Mouse (Mus musculus) right cerebral cortex, adult 2 months (tissue): ENCODE results near the gene Rprd2.
"Not testable (repeated sequence)": the region's sequence is repeated elsewhere in the genome, so short reads cannot be mapped to it uniquely, and the experiment has no call there.

Experiments
- DNase-seq, 2 experiments: peaks; one replicate each; pipeline ENCODE4 v3.0.0; 2021 to 2022; ENCODE audit warnings: low spot score in 2 of 2

Rprd2 gene

GRCm38 (mm10) chr3:95818026-95818511 is 594 bp downstream of the Rprd2 start:
- peak; percentile 28 to 43 for DNase-seq

DNA sequence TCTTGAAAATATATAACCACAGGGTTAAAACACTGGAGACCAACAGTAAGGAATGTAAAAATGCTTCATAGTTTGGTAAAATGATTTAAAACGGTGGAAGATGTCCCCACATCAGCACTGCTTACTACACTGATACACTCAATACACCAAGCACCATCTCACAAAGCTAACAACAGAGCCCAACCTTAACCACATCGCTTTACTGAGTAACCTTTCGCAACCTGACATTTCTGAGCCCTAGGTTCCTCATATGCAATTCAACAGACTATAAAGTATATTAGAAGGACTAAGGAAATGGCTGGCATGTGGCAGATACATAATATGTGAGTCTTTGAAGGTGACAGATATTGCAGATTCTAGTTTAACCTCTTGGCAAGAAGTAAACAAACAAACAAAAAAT is 2.0 kb downstream of the Rprd2 start:
- no peak for DNase-seq

DNA sequence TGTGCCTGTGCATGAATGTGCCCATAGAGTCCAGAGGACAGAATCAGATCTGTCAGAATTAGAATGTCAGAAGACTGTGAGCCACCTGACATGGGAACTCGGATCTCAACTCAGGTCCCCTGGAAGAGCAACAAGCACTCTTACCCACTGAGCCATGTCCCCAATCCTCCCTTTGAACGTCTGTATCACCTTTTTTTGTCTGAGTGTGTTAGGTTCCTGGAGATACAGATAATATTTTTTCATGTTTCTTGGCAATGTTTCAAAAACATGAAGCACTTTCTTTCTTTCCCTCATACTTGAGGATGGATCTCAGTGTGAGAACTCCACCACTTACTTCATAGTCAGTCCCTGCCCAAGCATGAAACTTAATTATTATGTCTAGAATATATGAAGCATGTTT is 10.3 kb downstream of the Rprd2 start:
- no peak for DNase-seq

GRCm38 (mm10) chr3:95807630-95808029 is 11.0 kb downstream of the Rprd2 start:
- not testable (repeated sequence) for DNase-seq

DNA sequence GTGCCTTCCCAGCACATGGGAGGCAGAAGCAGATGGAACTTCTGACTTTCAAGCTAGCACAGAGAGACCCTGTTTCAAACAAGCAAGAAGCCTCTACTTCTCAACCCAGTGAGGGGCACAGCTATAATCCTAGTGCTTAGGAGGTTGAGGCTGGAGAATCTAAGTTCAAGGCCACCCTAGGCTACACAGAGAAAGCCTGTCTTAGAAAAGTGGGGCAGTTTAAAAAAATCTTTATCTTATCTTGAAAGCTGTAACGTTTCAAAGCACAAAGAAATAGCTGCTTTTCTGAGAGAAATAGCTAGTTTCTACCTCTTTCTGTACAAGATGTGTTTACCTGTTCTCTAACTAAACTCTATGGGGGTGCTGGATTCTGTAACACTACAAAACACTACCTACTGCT is 12.0 kb downstream of the Rprd2 start:
- no peak for DNase-seq

DNA sequence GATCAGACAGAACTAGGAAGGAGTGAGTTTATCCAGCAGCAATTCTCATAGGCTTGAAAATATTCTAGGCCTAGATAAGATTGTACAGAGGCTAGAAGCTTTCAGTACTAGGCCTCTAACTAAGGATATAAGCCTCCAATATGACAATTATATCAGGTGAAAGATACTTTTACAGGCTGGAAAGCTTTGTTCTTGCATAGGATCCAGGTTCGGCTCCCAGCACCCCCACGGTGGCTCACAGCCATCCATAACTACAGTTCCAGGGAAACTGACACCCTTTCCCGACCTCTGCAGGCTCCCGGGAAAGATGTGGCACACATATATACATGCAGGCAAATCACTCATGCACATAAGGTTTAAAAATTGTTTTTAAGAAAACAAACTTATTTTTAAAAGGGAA is 14.8 kb downstream of the Rprd2 start:
- DNase-seq: no peak

GRCm38 (mm10) chr3:95798756-95799155 is 19.9 kb downstream of the Rprd2 start:
- no peak for DNase-seq

DNA sequence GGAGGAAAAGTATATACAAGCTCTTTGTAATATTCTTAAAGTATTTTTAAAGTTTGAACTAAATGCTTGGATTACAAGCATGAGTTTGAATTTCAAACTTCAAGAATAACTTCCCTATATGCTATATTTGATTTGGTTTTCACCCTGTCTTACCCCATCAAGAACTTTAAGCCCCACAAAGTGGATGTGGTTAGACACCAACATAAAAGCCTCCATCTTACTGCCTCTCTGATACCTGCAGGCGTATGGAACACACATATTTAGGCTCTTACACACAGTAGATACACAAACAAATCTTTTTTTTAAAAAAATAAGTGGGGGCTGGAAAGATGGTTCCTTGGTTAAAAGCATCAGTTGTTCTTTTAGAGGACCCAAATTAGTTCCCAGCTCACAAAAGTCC is 24.4 kb downstream of the Rprd2 start:
- DNase-seq: no peak

GRCm38 (mm10) chr3:95793662-95794061 is 25.0 kb downstream of the Rprd2 start:
- DNase-seq: no peak

DNA sequence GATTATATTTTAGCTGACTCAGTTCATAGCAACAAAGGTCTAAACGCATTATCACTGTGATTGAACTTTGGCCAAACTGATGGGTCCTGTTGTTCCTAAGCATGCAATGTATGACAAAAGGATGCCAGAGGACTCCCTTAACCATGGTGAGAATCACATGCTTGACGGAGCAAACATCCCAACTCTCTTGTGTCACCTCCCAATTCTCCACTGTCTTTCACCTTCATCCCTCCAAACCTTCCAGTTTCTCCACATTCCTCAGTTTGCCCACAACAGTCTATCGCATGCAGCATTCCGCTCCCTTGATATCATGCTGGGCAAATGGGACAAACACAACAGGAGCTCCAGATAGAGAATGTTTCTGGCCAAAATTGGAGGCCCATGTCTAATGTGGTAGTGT is 33.2 kb downstream of the Rprd2 start:
- no peak for DNase-seq

DNA sequence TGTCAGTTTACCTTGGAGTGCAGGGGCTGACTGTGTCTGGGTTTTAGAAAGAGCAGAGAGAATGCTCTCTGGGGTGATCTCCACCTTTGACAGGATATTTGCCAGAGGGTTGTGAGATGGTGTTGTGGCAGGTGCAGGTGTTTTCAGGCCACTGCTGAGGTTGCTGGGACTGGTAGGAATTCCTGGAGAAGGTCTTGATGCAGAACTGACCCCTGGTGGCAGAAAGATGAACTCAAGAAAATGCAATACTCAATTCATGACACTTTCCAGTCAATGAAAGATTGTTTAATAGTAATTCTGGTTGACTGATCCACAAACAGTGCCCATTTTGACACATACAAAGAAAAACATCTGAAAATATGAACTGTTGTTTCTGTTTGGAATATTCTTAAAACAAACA is 46.7 kb downstream of the Rprd2 start:
- DNase-seq: no peak

DNA sequence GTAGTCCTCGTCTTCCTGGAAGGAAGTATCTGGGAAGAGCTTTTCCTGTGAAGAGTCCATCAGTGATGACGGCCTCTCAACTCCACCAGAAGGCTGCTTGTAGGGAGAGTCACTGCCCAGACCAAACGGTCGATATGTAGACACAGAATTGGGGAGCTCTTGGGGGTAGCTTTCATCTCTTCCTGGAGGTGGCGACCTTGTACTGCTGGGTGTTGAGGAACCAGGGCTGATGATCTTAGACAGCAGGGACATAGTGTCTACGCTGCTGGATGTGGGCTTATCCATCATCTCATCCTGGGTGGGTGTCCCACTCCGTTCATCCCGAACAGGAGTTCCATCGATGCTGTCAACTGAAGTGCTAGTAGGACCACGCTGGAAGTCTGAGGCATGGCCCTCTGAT is 53.1 kb downstream of the Rprd2 start:
- no peak for DNase-seq

- no peak for DNase-seq
Observed at GRCm38 (mm10) chr3:95763811-95764210, 54.9 kb downstream of the Rprd2 start.

DNA sequence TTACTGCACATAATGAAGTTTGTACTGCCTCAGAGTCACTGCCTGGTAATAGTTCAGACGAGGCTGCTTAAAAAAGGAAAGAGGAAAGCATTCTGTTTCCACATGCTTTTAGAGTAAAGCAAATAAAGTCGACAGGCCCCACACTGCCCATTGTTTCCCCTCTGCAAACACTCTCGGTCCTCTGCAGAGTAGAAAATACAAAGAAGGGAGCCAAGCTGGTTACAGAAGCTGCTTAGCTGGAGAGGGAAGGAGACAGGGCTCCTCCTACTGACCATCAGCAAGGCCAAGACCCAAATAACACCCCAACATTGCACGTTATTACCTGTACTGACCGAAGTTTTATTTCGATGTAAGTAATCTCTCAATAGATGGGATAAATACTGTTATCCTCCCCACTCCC is 55.7 kb downstream of the Rprd2 start:
- no peak for DNase-seq

DNA sequence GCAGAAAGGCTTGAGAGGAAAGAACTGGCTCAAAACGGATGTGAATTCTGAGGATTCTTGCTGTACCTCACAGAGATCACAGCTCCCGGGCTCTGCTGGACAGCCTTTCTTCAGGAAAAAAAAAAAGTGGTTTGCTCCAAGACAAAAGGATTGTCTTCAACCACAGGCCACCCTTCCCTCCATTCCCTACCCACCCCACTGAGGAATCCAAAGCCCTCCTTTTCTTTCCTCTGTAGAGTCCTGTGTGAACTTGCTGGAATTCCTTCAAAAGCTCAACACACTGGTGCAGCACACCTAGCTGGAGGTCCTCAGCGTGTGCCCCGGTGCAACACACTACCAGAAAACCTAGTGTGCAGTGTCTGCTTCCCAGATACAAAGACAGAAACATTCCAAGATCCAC is 56.9 kb downstream of the Rprd2 start:
- DNase-seq: no peak

DNA sequence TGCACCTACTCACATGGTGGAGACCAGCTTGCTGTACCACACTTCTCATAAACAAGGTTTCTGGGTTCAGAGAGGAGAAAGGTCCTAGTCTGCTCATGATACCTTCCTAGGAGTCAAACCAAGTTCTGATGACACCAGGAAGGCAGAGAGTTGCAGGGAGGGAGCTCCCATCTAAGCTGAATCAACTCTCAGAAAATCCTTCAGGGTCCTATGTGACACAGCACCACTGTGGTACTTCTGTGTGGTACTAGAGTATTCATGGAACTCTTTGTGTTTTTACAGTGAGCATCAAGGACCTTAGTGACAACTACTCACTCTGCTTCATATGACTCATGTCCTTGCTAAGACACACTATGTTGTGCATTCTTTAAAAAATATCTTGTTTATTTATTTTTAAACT is 58.0 kb downstream of the Rprd2 start:
- no peak for DNase-seq

DNA sequence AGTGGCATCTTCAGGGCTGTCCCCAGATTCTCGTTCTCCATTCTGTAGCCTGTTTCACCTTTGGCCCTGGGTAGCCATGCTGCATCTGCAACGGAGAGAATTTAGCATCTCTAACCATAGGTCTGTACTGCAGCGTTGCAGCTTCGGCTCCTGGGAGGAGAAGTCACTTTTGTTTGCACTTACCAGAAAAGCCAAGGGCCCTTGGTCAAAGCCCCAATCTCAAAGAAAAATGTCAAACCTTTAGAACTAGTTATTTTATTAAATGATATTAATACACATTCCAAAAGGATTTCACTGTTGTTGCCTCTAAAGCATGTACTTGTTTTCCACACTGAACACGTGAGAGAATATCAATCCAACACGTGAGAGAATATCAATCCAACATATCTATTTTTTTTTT is 58.6 kb downstream of the Rprd2 start, which contains the start of gene Tars2:
Gene Tars2, minus strand, starts transcription at position 101 of the 400 bp plus-strand sequence.
- no peak for DNase-seq

DNA sequence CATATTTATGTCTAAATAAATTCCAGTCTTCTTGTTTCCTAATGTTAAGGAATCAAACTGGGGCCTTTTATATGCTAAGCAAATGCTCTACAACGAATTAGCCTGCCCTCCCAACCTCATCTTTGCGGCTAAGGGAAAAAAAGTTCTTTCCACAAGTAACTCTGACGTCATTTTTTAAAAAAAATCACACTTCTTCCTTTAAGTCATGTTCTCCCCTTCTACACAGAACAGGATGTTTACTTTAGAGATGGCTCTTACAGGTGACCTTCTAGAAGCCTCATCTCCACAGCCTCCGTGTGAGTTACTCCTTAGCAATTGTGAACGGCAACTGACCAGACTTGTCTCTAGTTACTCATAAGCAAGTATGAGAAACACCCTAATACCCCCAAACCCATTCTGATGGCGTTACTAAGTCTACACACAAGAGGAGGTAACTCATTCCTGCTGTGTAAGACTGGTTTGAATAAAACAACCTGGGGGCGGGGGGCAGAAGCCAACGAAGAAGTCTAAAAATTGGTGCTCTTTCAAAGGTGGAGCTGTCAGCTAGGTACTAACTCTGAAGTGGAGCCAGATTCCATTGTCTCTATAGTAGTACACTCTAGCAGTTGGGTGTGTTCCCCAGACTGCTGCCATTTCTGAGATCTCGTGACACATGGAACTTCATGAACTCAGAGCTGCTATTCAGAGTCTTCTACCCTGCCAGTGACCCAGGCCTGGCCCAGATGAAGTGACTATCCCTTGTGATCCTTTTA is 60.0 kb downstream of the Rprd2 start:
- no peak for DNase-seq

GRCm38 (mm10) chr3:95756808-95757207 is 61.9 kb downstream of the Rprd2 start:
- DNase-seq: no peak

- peak; percentile 96 to 97 for DNase-seq
Observed at GRCm38 (mm10) chr3:95754345-95755206, 64.1 kb downstream of the Rprd2 start.

GRCm38 (mm10) chr3:95752935-95753334 is 65.7 kb downstream of the Rprd2 start:
- DNase-seq: no peak

DNA sequence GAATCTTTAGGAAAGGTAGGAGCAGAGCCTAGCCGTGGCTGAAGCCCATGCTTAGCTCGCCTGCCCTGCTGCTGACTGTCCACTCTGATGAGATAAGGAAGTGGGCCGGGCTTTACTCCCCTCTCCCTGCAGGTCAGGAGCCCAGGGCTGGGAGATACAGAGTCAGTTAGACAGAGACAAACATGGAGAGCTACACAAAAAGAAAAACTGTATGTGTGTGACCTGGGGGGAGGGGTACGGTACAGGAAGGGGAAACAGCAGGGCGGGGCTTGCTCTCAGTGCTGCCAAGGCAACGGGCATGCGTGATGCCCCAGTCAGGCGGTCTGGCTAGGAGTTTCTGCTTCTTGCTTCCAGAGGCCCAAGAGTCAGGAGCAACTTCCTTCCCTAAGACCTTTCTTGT is 78.3 kb downstream of the Rprd2 start:
- DNase-seq: no peak
